21 mouse cellular contexts compared by ENCODE assay signal in genomic region chr15:99400602-99401001, GRCm38 (mm10). TPM values are rescaled to one million over a fixed set of nuclear protein-coding genes. Genes with fewer than 3 reads are reported as not detected.
DNase-seq lines count a peak whose midpoint lies in the region; ATAC-seq and TF ChIP-seq lines count a peak whose summit lies in the region.
"Had no signal": no experiment of that assay in that cellular context is flagged by ENCODE, and none has a peak within 500 bp of the region (broad histone marks: within the 10 kb centered on the region; RNA-seq: fewer than 3 reads in every experiment).

No protein-coding gene starts in this region.

- no peak for DNase-seq in kidney, postnatal 36 days
- DNase-seq in 416B (ENCODE audit: low read depth), result peak; percentile 92
- DNase-seq in Patski (ENCODE audit: low read depth, low spot score), result peak; percentile 59
- DNase-seq in cerebellum, adult 11-12 months, result no peak
- no peak for DNase-seq in adrenal gland, adult 18-20 months (ENCODE audit: low spot score in 2 of 2)
- DNase-seq: cerebellum, adult 2 months; embryo, embryonic 11 days; gastrocnemius, postnatal 36 days; kidney, adult 11 months; kidney, postnatal 25 days; thymus, postnatal 25 days had no signal

- ATAC-seq in kidney, embryonic 16.5 days (ENCODE audit: low FRiP score, low TSS enrichment), result no peak
- ATAC-seq in Patski, result peak; percentile 81
- peak; percentile 29; the same call in 1 of the 2 replicates for ATAC-seq in megakaryocyte progenitor cell, adult 5-6 weeks (replicated peaks; ENCODE audit: poor library complexity)
- ATAC-seq: forebrain, embryonic 16.5 days; midbrain, embryonic 15.5 days had no signal

- H3K9ac ChIP-seq in kidney, embryonic 16.5 days (replicated peaks; ENCODE audit: low read length), result no peak overlapping the region
- H3K9ac ChIP-seq: heart, embryonic 13.5 days; lung, embryonic 15.5 days; midbrain, embryonic 15.5 days; neural tube, embryonic 12.5 days had no signal

- no peak overlapping the region for H3K27ac ChIP-seq in kidney, embryonic 16.5 days (ENCODE audit: low read length)
- H3K27ac ChIP-seq: heart, embryonic 13.5 days; hindbrain, embryonic 10.5 days; limb, embryonic 10.5 days; lung, embryonic 15.5 days; midbrain, embryonic 15.5 days; neural tube, embryonic 12.5 days had no signal

- 0 out of 2 replicates have a peak overlapping the region, but pooled peaks have one; percentile 8 for H3K4me2 ChIP-seq in kidney, embryonic 16.5 days (replicated peaks; ENCODE audit: low read depth, low read length)
- H3K4me2 ChIP-seq: heart, embryonic 13.5 days; lung, embryonic 15.5 days; midbrain, embryonic 15.5 days; neural tube, embryonic 12.5 days had no signal

- peaks cover 21% of the 10 kb centered on the region for H3K36me3 ChIP-seq in kidney, embryonic 16.5 days (ENCODE audit: insufficient read depth, low read length)

- no peak overlapping the region for H3K4me3 ChIP-seq in kidney, embryonic 16.5 days (ENCODE audit: low read length)
- H3K4me3 ChIP-seq: erythroblast, embryonic 14.5 days; heart, embryonic 13.5 days; hindbrain, embryonic 10.5 days; limb, embryonic 10.5 days; lung, embryonic 15.5 days; midbrain, embryonic 15.5 days; neural tube, embryonic 12.5 days had no signal

- no peaks in the 10 kb centered on the region for H3K27me3 ChIP-seq in kidney, embryonic 16.5 days (ENCODE audit: insufficient read depth, low read length)
- no peaks in the 10 kb centered on the region for H3K27me3 ChIP-seq in Patski
- H3K27me3 ChIP-seq: heart, embryonic 13.5 days; lung, embryonic 15.5 days; midbrain, embryonic 15.5 days; neural tube, embryonic 12.5 days had no signal

- CTCF ChIA-PET in Patski (lab: Charles Lee), result interaction anchor here (1.6 kb wide), 1 partner anchor 16 kb away, joined by 5 read pairs; no protein-coding TSS in a partner anchor

- in situ Hi-C loops in Patski (cut with MboI; ENCODE audit: low pct_unique_long_range_greater_than_20kb), result no loop called here

- POLR2A ChIA-PET in Patski (lab: Charles Lee), result no interaction called here

- H3K9me3 ChIP-seq in kidney, embryonic 16.5 days (ENCODE audit: low read length), result no peaks in the 10 kb centered on the region
- H3K9me3 ChIP-seq: heart, embryonic 13.5 days; hindbrain, embryonic 10.5 days; limb, embryonic 10.5 days; lung, embryonic 15.5 days; midbrain, embryonic 15.5 days; neural tube, embryonic 12.5 days had no signal

- TF ChIP-seq CTCF in Patski (IDR thresholded peaks at IDR 0.05), result no peak

- peaks cover 54% of the 10 kb centered on the region for H3K4me1 ChIP-seq in kidney, embryonic 16.5 days (ENCODE audit: insufficient read depth, low read length)

- WGBS in kidney, embryonic 16.5 days, result 78% methylated on average over 6 of the region's 6 CpGs

RNA-seq across cellular contexts. Expression of gene Tmbim6, which starts 7.9 kb away (rescaled TPM):
- polyA plus RNA-seq in kidney, embryonic 16.5 days (2015; fragmentation: Nextera tagmentation; extraction: Ambion mirVana), result 634 and 653 TPM in 2 replicates
- polyA plus RNA-seq in Patski (2021), result 509 TPM
- total RNA-seq in megakaryocyte progenitor cell, adult 5-6 weeks (2015), result 381 and 438 TPM in 2 replicates
- 164 and 187 TPM in 2 replicates for total RNA-seq in megakaryocyte progenitor cell, adult 5-6 weeks (2017)
- total RNA-seq in adrenal gland, adult 18-20 months (2021), result 100 to 1,000 TPM; 536 to 790 TPM

RNA-seq across cellular contexts. Expression of gene Fmnl3, which starts 30.3 kb away (rescaled TPM):
- 27.1 and 29.8 TPM in 2 replicates for polyA plus RNA-seq in kidney, embryonic 16.5 days (2015; fragmentation: Nextera tagmentation; extraction: Ambion mirVana)
- 99.2 TPM for polyA plus RNA-seq in Patski (2021)
- 11.4 and 11.5 TPM in 2 replicates for total RNA-seq in megakaryocyte progenitor cell, adult 5-6 weeks (2015)
- 17.2 and 21.2 TPM in 2 replicates for total RNA-seq in megakaryocyte progenitor cell, adult 5-6 weeks (2017)
- 10 to 100 TPM; 15.5 to 17.2 TPM for total RNA-seq in adrenal gland, adult 18-20 months (2021)

RNA-seq across cellular contexts. Expression of gene Nckap5l, which starts 56.9 kb away (rescaled TPM):
- polyA plus RNA-seq in kidney, embryonic 16.5 days (2015; fragmentation: Nextera tagmentation; extraction: Ambion mirVana), result 9.3 and 10.9 TPM in 2 replicates
- 10.8 TPM for polyA plus RNA-seq in Patski (2021)
- total RNA-seq in megakaryocyte progenitor cell, adult 5-6 weeks (2015), result 4.0 and 9.7 TPM in 2 replicates
- 0.17 and 2.2 TPM in 2 replicates for total RNA-seq in megakaryocyte progenitor cell, adult 5-6 weeks (2017)
- 10 to 100 TPM; 14.1 to 18.7 TPM for total RNA-seq in adrenal gland, adult 18-20 months (2021)

Comparison
In these comparisons a context has a peak if more than half of its experiments do, and no peak if none do; other contexts are left out.
1. DNase-seq: peak in 416B (single experiment) and Patski (single experiment); none in kidney, postnatal 36 days (0 of 2), cerebellum, adult 11-12 months (single experiment) and adrenal gland, adult 18-20 months (0 of 2).